Mouse (Mus musculus): Measurements from ENCODE around the gene Cltc.

- TF ChIP-seq POLR2A (IDR thresholded peaks at IDR 0.05; ENCODE audit: insufficient read length, low read depth) (no peak), MYOD1 (IDR thresholded peaks at IDR 0.05; ENCODE audit: control insufficient read depth in 1 of 3, insufficient read length in 2 of 3, low read depth in 2 of 3) (no peak), CEBPB (IDR thresholded peaks at IDR 0.05; ENCODE audit: insufficient read depth, poor library complexity, severe bottlenecking) (no peak)
Observed at GRCm38 (mm10) chr11:86737301-86738000, 19.9 kb downstream of the Cltc start.

All from myocyte (in vitro differentiated cells).